Mouse (Mus musculus) ES-Bruce4 (cell line): Measurements from ENCODE around the gene Timm29. TPM values are rescaled to one million over a fixed set of nuclear protein-coding genes. Genes with fewer than 3 reads are reported as not detected.

Experiments used
- H3K27ac ChIP-seq: 2 replicates; pipeline ENCODE4 v1.5.1; 2012; ENCODE audit warnings: low read length, inconsistent platforms; ENCODE audit not compliant: insufficient read depth
- H3K27me3 ChIP-seq: 2 replicates; pipeline ENCODE4 v1.6.1; 2012; ENCODE audit warnings: mild to moderate bottlenecking, low read length, inconsistent platforms; ENCODE audit not compliant: control insufficient read depth, poor library complexity, insufficient read depth, severe bottlenecking
- H3K36me3 ChIP-seq: 2 replicates; pipeline ENCODE4 v1.6.1; 2012; ENCODE audit warnings: inconsistent platforms, mild to moderate bottlenecking, low read length, moderate library complexity; ENCODE audit not compliant: control insufficient read depth, poor library complexity, insufficient read depth, severe bottlenecking
- H3K4me1 ChIP-seq: one replicate; pipeline ENCODE4 v1.8.1; 2011; ENCODE audit warnings: low read length; ENCODE audit not compliant: control insufficient read depth, insufficient read depth
- H3K4me3 ChIP-seq: 2 replicates; pipeline ENCODE4 v1.5.1; 2011; ENCODE audit warnings: low read depth, mild to moderate bottlenecking, low read length
- H3K9ac ChIP-seq: 2 replicates; pipeline ENCODE4 v1.6.1; 2012; ENCODE audit warnings: low read depth, mild to moderate bottlenecking, inconsistent platforms; ENCODE audit not compliant: poor library complexity, severe bottlenecking
- H3K9me3 ChIP-seq: replicated peaks from 2 replicates; pipeline ENCODE4 v1.6.1; 2012; ENCODE audit warnings: mild to moderate bottlenecking, low read length, inconsistent platforms; ENCODE audit not compliant: control insufficient read depth, poor library complexity, insufficient read depth, severe bottlenecking
- CTCF ChIP-seq: IDR thresholded peaks from one replicate; pipeline ENCODE4 v1.8.1; 2011; ENCODE audit warnings: low read depth, low read length
- EP300 ChIP-seq: IDR thresholded peaks from 2 replicates; pipeline ENCODE4 v1.6.1; 2011; ENCODE audit warnings: low read depth, low read length; ENCODE audit not compliant: insufficient read depth
- POLR2A ChIP-seq: IDR thresholded peaks from one replicate; pipeline ENCODE4 v1.8.1; 2011; ENCODE audit warnings: low read length; ENCODE audit not compliant: insufficient read depth
- polyA plus RNA-seq: library from polyadenylated mRNA; stranded (reverse); fragments of >200 nt; gene quantifications from 2 replicates; pipeline ENCODE4 v1.2.4, GENCODE M21; 2011; ENCODE audit warnings: low read depth; ENCODE audit not compliant: missing spikeins, insufficient read depth, insufficient read length

The Timm29 gene
- polyA plus RNA-seq, 1 experiment, result 19.2 TPM

GRCm38 (mm10) chr9:21551049-21551448, 41.5 kb upstream of the Timm29 start:
- Histone ChIP-seq H3K4me1 (peaks cover 9% of the 10 kb centered on the region), H3K4me3 (no peak overlapping the region), H3K27ac (no peak overlapping the region), H3K36me3 (peaks cover 4% of the 10 kb centered on the region; the same call in 1 of the 2 replicates), H3K9ac (no peak overlapping the region), H3K27me3 (no peaks in the 10 kb centered on the region), H3K9me3 (no peaks in the 10 kb centered on the region)
- TF ChIP-seq EP300, result no peak
- no peak for TF ChIP-seq POLR2A
- no peak for TF ChIP-seq CTCF

- TF ChIP-seq POLR2A, result no peak
- TF ChIP-seq EP300, result no peak
- peak overlapping the region; percentile 39; the same call in 1 of the 2 replicates for H3K27ac ChIP-seq
- H3K9me3 ChIP-seq, result no peaks in the 10 kb centered on the region
- no peak overlapping the region for H3K4me3 ChIP-seq
- peaks cover 16% of the 10 kb centered on the region for H3K4me1 ChIP-seq
- no peak overlapping the region for H3K9ac ChIP-seq
- no peaks in the 10 kb centered on the region for H3K27me3 ChIP-seq
- H3K36me3 ChIP-seq, result peaks cover 4% of the 10 kb centered on the region; the same call in 1 of the 2 replicates
These were observed 38.8 kb upstream of the Timm29 start for GRCm38 (mm10) chr9:21553607-21554273.

GRCm38 (mm10) chr9:21555198-21555742, 37.3 kb upstream of the Timm29 start:
- H3K4me1 ChIP-seq, result peaks cover 16% of the 10 kb centered on the region
- no peaks in the 10 kb centered on the region for H3K36me3 ChIP-seq
- H3K27me3 ChIP-seq, result no peaks in the 10 kb centered on the region
- H3K4me3 ChIP-seq, result no peak overlapping the region
- TF ChIP-seq POLR2A, result no peak
- TF ChIP-seq EP300, result no peak
- TF ChIP-seq CTCF, result no peak
- peak overlapping the region; percentile 42 for H3K27ac ChIP-seq
- no peaks in the 10 kb centered on the region for H3K9me3 ChIP-seq
- no peak overlapping the region for H3K9ac ChIP-seq

GRCm38 (mm10) chr9:21556996-21557395, 35.5 kb upstream of the Timm29 start:
- Histone ChIP-seq H3K9me3 (no peaks in the 10 kb centered on the region), H3K36me3 (peaks cover 5% of the 10 kb centered on the region), H3K4me3 (no peak overlapping the region), H3K9ac (no peak overlapping the region), H3K4me1 (peaks cover 16% of the 10 kb centered on the region), H3K27ac (peak overlapping the region; percentile 82), H3K27me3 (no peaks in the 10 kb centered on the region)
- TF ChIP-seq POLR2A, result no peak
- no peak for TF ChIP-seq CTCF
- TF ChIP-seq EP300, result no peak

- Histone ChIP-seq H3K9me3 (no peaks in the 10 kb centered on the region), H3K4me3 (no peak overlapping the region), H3K27me3 (no peaks in the 10 kb centered on the region), H3K4me1 (peaks cover 12% of the 10 kb centered on the region), H3K36me3 (peaks cover 5% of the 10 kb centered on the region), H3K27ac (peak overlapping the region; percentile 82), H3K9ac (no peak overlapping the region)
- TF ChIP-seq CTCF (no peak), EP300 (0 out of 2 replicates have a peak, but pooled peaks have one; percentile 6)
These were observed 35.0 kb upstream of the Timm29 start for GRCm38 (mm10) chr9:21557556-21557955.

GRCm38 (mm10) chr9:21558366-21558765, 34.2 kb upstream of the Timm29 start:
- no peak for TF ChIP-seq POLR2A
- TF ChIP-seq EP300, result no peak
- TF ChIP-seq CTCF, result no peak
- Histone ChIP-seq H3K27me3 (no peaks in the 10 kb centered on the region), H3K9ac (no peak overlapping the region), H3K36me3 (peaks cover 5% of the 10 kb centered on the region), H3K4me1 (peaks cover 12% of the 10 kb centered on the region), H3K9me3 (no peaks in the 10 kb centered on the region), H3K27ac (peak overlapping the region; percentile 51), H3K4me3 (no peak overlapping the region)
